Mouse (Mus musculus) ES-E14 (cell line): ENCODE measurements at regions not wholly inside any gene's neighbourhood (a gene's known extent, or its start where the extent isn't known, plus 50 kb on each side); places are given as distances from the start of the nearest gene placed in this dataset.

Source experiments
- CHD2 ChIP-seq: IDR thresholded peaks from 2 replicates; pipeline ENCODE4 v1.6.1; 2014; ENCODE audit warnings: mild to moderate bottlenecking, low read depth, low read length, inconsistent platforms
- HCFC1 ChIP-seq: IDR thresholded peaks from 2 replicates; pipeline ENCODE4 v1.6.1; 2012; ENCODE audit warnings: low read length, inconsistent platforms, borderline replicate concordance; ENCODE audit not compliant: insufficient read depth
- ZC3H11A ChIP-seq: IDR thresholded peaks from 2 replicates; pipeline ENCODE4 v1.6.1; 2012; ENCODE audit warnings: low read depth, mild to moderate bottlenecking, inconsistent platforms, low read length, borderline replicate concordance

DNA sequence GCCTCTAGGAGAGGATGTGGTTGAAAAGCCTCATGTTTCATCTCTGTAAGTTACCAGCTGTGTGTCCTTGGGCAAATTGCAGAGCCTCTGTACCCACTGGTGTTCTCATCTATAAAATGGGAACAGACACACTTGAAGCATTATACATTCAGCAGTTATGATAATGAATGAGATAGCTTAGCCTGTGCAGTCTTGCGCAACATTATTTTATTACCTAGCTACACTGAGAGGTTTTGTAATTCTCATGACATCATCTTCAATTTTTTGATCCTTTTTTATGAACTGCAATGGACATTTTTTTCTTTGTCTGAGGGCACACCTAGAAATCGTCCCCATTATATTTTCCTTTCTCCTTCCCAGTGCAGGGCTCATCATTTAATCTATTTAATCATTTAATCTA, 153.5 kb downstream of the Trmt11 start:
- TF ChIP-seq CHD2 (no peak), ZC3H11A (no peak), HCFC1 (no peak)
